18 mouse cellular contexts compared by ENCODE assay signal in the genomic region with DNA sequence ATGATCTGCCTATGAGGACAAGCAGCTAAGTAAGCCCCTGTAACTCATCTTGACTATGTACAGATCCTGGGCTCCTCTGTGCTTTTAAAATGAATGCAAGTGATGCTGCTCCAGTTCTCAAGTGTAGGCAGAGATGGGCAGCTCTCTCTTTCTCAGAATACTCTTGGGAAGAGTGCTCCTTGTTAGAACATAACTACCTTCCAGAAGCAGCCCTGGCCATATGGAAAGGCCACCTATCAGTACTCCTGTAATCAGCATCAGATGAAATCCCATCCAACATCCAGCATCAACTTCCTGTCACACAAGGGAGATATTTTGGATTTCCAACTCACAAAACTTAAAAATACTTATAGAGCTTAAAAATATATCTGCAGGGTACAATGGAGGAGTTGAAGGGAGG.
A peak's percentile ranks its signal among the peaks of the same experiment; 100 is the strongest.
DNase-seq lines count a peak whose midpoint lies in the region; ATAC-seq lines count a peak whose summit lies in the region.
"Had no signal": no experiment of that assay in that cellular context is flagged by ENCODE, and none has a peak within 500 bp of the region (broad histone marks: within the 10 kb centered on the region; RNA-seq: fewer than 3 reads in every experiment).

No protein-coding gene starts in this region.

- H3K4me2 ChIP-seq in midbrain, embryonic 16.5 days (ENCODE audit: low read length) = no peak overlapping the region
- H3K4me2 ChIP-seq: embryonic facial prominence, embryonic 12.5 days; forebrain, embryonic 13.5 days; forebrain, embryonic 15.5 days had no signal

- no peaks in the 10 kb centered on the region for H3K27me3 ChIP-seq in midbrain, embryonic 16.5 days (ENCODE audit: control insufficient read depth, insufficient read depth, low read depth, low read length)
- H3K27me3 ChIP-seq: embryonic facial prominence, embryonic 12.5 days; forebrain, embryonic 13.5 days; forebrain, embryonic 15.5 days had no signal

- no peak overlapping the region for H3K4me3 ChIP-seq in midbrain, embryonic 16.5 days (ENCODE audit: low read depth, low read length)
- H3K4me3 ChIP-seq: embryonic facial prominence, embryonic 10.5 days; embryonic facial prominence, embryonic 12.5 days; forebrain, embryonic 13.5 days; forebrain, embryonic 15.5 days had no signal

- no peaks in the 10 kb centered on the region for H3K36me3 ChIP-seq in midbrain, embryonic 16.5 days (ENCODE audit: control insufficient read depth, insufficient read depth, low read length)
- H3K36me3 ChIP-seq: embryonic facial prominence, embryonic 10.5 days; embryonic facial prominence, embryonic 12.5 days; forebrain, embryonic 15.5 days had no signal

- no peak overlapping the region for H3K9ac ChIP-seq in midbrain, embryonic 16.5 days (ENCODE audit: low read depth, low read length)
- H3K9ac ChIP-seq: embryonic facial prominence, embryonic 12.5 days; forebrain, embryonic 13.5 days; forebrain, embryonic 15.5 days had no signal

- H3K27ac ChIP-seq in midbrain, embryonic 16.5 days (ENCODE audit: low read length) = no peak overlapping the region
- H3K27ac ChIP-seq: embryonic facial prominence, embryonic 10.5 days; embryonic facial prominence, embryonic 12.5 days; forebrain, embryonic 13.5 days; forebrain, embryonic 15.5 days had no signal

- DNase-seq in frontal cortex, adult 2 months (ENCODE audit: extremely low spot score in 1 of 2, low spot score in 1 of 2) = peak; percentile 11 to 16
- DNase-seq in frontal cortex, postnatal 25 days (ENCODE audit: low spot score in 2 of 2) = no peak
- peak; percentile 21 for DNase-seq in right cerebral cortex, adult 18-20 months
- no peak for DNase-seq in right cerebral cortex, postnatal 10 days (ENCODE audit: low spot score in 2 of 2)
- DNase-seq in telencephalon, adult 2 months (ENCODE audit: low read depth, low spot score) = peak; percentile 58
- DNase-seq: adrenal gland, adult 2 months; adrenal gland, postnatal 10 days; adrenal gland, postnatal 25 days; cerebellum, adult 11-12 months; cerebellum, adult 2 months; cerebellum, adult 9-10 months; cerebellum, postnatal 10 days; cerebellum, postnatal 25 days had no signal

- ATAC-seq in midbrain, embryonic 16.5 days = no peak
- ATAC-seq: forebrain, embryonic 13.5 days; forebrain, embryonic 15.5 days had no signal

- H3K4me1 ChIP-seq in midbrain, embryonic 16.5 days (ENCODE audit: control insufficient read depth, insufficient read depth, low read length) = no peaks in the 10 kb centered on the region
- H3K4me1 ChIP-seq: embryonic facial prominence, embryonic 10.5 days; embryonic facial prominence, embryonic 12.5 days; forebrain, embryonic 13.5 days; forebrain, embryonic 15.5 days had no signal

- no peaks in the 10 kb centered on the region for H3K9me3 ChIP-seq in midbrain, embryonic 16.5 days (replicated peaks; ENCODE audit: control insufficient read depth, low read length, poor library complexity, severe bottlenecking)
- H3K9me3 ChIP-seq: embryonic facial prominence, embryonic 10.5 days; embryonic facial prominence, embryonic 12.5 days; forebrain, embryonic 13.5 days; forebrain, embryonic 15.5 days had no signal

Comparison
In these comparisons a context has a peak if more than half of its experiments do, and no peak if none do; other contexts are left out.
1. DNase-seq: peak in frontal cortex, adult 2 months (2 of 2), right cerebral cortex, adult 18-20 months (single experiment) and telencephalon, adult 2 months (single experiment); none in frontal cortex, postnatal 25 days (0 of 2) and right cerebral cortex, postnatal 10 days (0 of 2).